Mouse (Mus musculus) left cerebral cortex, postnatal 4 days (tissue): Measurements from ENCODE around the gene Cpa1. TPM values are rescaled to one million over a fixed set of nuclear protein-coding genes. Genes with fewer than 3 reads are reported as not detected.

Experiments used
- DNase-seq: peaks from one replicate; pipeline ENCODE4 v3.0.0-alpha.2; 2022
- intact Hi-C: fragments of 180-260 bp; cut with DNase I; formaldehyde crosslinking; loops from one replicate; pipeline ENCODE4 v1.15.1; 2025
- total RNA-seq, 2 experiments: library from RNA; stranded (reverse); gene quantifications; 2 replicates each; pipeline ENCODE4 v1.2.3; 2021

Gene Cpa1
- total RNA-seq, 2 experiments from 2014 or later = not detected

DNA sequence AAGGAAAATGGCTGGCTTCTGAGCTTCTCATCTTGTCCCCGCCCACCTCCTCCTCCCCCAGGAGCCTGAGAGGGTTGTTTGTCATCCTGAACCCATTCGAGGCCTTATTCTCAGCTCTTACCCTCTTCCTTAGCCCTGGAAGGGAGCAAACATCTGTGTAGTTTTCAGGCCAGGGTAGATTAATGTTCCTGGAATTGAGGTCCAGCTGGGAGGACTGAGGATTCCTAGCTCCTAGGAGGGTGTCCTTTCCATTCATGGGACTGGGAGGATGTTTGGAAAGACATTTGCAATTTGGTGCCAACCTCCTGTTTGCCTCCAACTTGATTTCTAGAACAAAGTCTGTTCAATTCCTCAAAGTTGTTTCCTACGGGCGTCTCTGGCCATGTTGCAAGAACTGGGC, 18.4 kb upstream of the Cpa1 start:
- DNase-seq = no peak
- intact Hi-C loops = no loop called here

DNA sequence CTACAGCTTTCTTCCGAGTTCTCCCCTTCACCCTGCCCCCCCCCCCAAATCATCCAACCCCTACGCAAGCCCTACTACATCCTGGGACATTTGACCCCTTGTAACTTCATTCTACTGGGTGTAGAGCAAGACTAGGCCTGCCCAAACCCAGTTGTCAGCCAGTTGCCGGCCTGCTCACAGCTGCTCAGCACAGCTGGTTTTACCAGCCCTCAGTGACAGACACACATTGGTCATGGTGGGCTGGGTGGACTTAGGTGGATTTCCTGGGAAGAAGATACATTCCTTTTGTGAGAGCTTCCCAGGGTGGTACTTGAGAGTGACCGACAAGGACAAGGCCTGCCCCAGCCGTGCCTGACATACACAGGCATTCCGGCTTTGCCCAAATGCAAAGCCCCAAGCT, 18.0 kb upstream of the Cpa1 start:
- no peak for DNase-seq
- intact Hi-C loops = no loop called here

DNA sequence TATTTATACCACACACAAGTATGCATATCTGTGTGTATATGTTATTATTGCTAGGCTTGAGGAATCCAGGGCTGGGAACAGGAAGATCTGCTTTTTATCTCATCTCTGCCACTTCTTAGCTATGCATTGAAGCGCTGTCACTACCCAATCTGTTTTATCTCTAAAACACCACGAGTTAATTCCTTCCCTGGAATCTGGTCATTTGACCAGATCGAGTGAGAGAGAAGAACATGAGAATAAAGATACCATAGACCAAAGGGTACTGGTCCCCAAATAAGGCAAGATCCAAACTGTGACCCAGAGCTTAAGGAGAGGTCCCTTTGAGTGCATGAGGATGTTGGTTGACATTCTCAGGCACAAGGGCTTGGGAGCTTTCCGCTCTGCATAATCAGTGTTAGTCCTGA, 17.0 kb upstream of the Cpa1 start:
- intact Hi-C loops = no loop called here
- DNase-seq = no peak

DNA sequence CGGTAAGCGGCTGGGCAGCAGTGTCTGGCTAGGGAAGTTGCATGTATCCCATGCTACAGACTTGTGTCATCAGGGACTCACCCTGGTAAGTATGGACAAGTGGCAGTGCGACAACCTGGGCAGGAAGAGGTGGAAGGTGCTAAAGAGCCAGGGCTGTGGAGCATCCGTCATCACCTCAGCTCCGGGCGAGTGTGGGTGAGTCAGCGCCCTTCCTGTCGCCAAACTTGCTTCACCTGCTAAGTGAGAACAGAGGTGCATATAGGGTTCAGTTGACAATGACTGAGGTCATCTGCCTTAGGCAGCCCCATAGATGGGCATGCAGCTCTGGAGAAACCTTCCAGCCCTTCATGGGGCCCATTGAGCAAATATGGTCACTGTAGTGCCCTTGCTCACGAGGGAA, 14.3 kb upstream of the Cpa1 start:
- intact Hi-C loops = no loop called here
- DNase-seq = no peak

DNA sequence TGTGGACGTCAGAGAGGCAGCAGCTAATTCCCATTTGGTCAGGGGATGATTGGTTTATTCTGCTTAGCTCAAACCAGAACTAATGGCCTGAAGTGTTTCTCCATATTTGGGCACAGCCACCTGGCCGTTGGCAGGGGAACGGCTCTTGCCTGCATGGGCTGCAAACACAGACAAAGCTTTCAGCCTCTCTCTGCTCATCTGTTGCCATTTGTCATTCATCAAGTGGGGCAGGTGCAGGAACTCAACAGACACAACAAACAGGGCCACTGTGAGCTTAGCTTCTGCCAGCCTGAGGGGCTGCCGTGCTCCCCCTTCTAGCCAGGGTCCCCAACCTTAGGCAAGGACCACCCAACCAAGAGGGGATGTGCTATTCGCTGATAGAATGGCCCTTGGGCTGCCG, 10.9 kb upstream of the Cpa1 start:
- peak; percentile 62 for DNase-seq
- intact Hi-C loops = no loop called here

DNA sequence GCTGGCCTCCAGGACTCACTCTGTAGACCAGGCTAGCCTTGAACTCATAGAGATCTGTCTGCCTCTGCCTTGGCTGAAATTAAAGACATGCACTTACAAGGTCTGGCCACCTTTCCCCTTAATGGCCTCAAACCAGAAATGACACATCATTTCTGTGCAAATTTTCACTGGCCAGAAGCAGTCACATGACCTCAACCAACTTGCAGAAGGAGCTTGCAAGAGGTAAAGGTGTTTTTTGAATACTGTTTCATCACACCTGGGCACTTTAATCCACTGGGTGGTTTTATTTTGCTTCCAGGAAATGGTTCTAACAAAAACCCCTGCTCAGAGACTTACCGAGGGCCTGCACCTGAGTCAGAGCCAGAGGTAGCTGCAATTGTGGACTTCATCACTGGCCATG, 9.0 kb upstream of the Cpa1 start:
- intact Hi-C loops = no loop called here
- no peak for DNase-seq

DNA sequence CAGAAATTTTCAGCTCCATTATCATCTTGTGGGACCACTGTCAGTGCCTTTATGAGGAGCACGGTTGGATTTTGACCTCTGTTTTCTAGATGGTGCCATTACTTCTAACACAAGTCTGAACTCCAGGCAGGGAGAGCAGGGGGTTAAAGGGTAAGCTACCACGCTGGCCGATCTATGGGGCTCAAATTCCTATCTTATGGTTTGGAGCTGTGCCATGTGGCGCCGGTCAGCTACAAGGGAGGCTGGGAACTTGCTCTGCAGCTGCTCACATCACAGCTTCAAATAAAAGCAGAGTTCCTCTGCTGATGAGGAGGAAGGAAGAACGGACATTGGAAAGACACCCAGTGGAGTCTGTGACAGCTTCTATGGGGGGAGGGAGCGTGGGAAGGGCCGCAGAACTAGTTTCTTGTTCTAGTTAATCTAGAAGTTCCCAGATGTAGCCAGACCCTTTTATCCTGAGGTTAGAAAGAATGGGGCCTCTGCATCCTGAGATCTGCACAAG, 3.6 kb upstream of the Cpa1 start:
- intact Hi-C loops = no loop called here
- DNase-seq = no peak

DNA sequence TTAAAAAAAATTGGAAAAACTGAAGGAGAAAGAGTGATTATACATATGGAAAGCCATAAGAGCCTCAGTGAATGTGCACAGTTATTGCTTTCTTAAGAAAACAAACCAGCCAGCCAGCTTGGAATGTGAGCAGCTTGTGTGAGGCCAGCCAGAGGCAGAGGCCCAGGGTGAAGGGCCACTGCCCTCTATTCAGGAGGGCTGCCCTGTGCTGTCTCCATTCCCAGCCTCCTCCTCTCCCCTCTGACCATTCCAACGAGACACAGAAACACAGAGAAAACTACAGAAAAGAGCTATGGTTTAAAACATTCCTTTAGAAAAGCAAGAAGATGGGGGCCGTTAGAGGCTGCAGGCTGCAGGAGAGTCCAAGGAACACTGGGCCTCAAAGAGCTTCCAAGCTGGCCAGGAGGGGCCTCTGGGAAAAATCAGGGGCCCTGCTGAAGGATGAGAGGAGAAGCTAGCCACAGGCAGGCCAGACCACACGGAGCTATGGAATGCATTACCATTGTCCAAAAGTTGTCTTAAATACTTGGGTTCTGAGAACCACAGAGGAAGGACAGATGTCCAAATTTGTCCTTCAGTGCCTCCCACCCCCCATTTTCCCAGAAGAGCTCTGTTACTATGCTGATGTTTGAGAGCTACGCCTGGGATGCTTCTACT, 2.7 kb upstream of the Cpa1 start:
- intact Hi-C loops = no loop called here
- no peak for DNase-seq

DNA sequence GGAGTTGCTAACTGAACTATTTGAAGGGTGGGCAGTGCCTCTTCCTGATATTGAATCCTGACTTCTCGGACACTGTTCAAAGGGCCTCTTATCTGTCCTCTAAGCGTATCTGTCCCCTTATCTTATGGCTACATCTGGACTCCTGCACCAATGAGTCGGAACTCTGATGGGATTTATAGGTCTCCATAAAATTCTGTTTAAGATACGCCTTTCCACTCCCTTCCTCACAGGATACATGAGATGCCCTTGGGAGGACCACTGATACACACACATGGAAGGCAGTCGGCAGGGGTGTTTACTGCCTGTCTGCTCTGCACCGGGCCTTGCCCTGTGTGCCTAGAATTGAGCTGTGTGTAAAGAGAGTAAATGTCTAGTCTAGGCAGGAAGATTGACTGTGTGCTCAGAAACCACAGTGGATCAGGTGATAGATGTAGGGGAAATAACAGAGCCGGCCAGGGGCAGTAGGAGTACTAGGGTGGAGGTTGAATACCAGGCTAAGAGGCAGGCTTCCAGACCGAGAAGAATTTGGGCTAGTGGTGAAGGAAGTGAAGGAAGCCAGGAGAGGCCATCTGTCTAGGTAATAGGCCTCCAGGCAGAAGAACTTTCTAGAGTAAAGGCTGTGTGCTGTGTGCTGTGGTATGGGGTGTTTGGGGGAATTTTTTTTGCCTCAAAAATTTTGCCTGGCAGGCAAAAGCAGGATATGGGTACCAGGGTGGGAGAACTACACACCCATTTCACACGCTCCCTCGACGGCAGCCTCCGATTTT, 4.9 kb downstream of the Cpa1 start:
- no peak for DNase-seq
- intact Hi-C loops = no loop called here

DNA sequence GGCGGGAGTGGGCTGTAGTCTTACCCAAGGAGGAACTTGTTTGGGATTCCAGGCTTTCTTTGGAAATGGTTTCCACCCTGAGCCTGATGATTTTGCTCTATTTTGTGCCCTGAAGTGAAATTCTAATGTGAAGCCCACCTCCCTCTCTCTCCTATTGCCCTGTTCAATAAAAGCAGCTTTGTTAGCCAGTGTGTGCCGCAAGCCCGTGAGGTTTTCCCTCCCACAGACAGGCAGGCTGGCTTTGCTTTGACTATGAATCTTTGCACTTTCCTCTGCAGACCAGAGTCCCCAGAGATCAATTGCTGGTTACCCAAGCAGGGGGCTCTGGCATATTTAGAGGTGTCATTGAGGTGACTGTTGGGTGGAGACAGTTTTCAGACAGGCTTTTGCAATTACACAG, 5.4 kb downstream of the Cpa1 start:
- DNase-seq = no peak
- intact Hi-C loops = no loop called here

DNA sequence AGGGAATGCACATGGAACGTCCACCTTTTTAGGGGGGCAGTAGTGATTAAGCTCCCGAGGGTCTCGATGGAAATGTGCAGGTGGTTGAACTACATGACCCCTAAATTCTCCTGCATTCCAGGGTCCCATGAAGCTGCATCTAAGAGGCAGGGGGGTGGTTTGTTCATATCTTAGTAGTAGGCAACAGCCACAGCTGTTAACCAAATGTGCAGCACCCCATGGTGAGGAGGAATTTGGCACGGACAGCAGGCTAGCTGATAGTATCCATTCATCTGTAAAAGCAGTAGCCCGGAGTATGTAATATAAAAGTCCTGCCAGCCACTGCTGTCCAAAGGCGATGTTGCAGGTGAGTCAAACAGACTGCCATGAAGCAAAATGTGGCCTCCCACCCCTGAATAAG, 6.4 kb downstream of the Cpa1 start:
- intact Hi-C loops = no loop called here
- peak; percentile 26 for DNase-seq

DNA sequence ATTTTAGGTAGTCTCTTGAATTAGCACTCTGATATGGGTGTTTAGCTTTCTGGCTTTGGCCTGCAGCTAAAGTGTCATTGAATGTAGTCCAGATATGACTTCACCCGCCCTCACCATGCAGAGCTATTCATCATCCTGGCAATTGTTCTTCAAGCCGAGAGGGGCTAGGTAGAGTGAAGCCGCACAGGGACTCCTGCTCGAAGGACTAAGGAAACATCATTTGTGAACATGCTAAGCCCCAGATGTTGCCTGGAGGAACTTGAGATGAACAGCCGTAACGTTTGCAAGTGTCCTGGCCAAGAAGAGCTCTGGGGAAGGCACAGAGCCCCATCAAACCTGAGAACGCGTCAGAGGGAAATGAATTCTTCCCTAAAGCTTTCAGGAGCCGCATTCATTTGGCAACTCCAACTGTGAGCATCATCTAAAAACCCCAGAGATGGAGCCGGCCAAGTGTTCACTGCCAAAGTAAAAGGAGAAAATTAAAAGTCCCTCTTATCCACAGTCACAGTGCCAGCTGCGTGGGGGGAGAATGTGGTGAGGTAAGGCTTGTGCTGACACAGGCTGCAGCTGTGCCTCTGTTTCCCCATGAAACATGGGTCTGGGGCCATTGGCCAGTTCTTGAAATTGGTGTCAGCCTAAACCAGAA, 10.8 kb downstream of the Cpa1 start:
- intact Hi-C loops = no loop called here
- peak; percentile 31 for DNase-seq

DNA sequence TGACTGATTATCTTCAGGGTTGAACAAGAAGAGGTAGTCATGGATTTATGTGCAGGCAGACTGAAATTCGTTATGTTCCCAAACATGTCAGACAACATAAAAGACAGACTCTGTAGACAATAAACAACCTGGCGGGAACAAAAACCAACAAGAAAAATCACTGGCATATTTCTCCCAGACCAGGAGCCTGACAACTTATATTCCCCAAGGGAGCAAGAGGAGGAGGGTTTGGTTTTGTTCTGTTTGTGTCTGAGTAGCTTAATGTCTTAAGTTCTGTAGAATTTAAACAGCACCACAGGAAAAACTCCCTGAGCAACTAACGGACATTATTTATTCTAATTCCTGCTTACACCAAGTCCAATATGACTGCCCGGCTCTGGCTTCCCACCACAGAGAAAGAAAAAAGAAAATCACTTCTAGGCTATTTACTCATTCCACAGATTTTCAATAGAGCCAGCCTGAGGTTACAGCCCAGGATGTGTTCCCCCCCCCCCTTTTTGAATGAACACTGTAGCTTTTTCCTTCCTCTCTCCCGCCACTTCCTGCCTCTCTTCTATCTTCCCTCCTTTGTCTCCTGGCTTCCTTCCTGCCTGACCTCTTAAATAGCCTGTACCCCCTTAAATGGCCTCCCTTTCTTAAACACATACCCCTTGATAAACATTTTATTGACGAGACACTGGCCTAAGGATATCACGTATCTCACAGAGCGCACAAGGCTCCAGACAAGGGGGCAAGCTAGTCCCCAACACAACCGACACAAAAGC, 13.6 kb downstream of the Cpa1 start:
- intact Hi-C loops = no loop called here
- DNase-seq = no peak

DNA sequence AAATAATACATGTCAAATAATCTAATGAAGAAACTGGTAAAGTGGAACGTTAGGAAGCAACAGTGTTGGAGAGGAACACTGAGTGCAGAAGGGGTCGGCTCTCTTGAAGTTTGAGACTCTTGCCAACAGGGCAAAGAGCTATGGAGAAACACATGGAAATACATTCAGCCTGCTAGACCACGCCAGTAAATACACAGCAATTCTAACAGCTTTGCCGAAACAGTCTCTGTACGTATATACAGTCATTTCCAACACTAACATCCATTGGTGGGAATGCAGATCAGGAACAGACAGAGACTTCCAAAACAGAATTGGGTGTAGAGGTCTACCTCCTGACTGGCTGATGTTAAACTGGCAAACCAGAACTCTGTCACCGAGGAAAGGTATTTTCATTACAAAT, 14.5 kb downstream of the Cpa1 start:
- intact Hi-C loops = no loop called here
- no peak for DNase-seq

DNA sequence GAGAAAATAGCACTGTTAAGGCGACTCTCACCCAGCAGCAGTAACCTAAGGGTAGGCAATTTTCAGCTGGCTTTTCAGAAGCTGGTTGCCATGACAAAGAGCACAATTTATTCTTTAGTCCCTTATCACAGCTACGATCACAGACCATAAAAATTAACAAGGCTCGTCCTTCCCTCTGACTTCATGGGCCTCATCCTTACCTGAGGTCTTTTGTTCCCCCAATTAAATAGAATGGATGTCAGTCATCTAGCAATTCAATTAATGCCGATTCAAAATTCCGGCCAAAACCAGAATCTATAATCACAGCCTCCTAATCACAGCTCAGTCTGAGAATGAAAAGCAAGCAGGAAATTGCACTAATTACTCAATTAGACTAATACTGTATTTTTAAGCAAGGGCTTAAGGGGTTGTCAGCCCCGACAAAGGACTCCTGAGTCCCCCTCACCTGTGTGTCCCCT, 15.4 kb downstream of the Cpa1 start:
- intact Hi-C loops = no loop called here
- no peak for DNase-seq

DNA sequence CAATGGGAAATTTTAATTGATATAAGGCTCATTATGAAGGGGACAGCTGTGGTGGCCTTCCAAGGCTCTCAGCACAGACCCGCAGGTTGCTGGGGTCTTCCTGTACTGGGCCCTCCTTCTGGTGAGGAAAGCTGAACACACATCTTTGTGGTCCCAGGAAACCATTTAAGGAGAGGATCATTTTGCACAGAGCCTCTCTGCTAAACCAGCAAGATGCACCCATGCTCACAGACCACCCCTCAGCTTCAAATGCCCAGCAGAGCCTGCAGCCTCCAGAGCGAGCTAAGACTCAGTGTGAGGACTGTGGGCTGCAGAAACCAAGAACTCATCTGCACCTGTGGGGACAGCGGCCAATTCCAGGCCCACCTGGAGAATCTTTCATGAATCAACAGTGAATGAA, 15.9 kb downstream of the Cpa1 start:
- intact Hi-C loops = no loop called here
- DNase-seq = no peak

DNA sequence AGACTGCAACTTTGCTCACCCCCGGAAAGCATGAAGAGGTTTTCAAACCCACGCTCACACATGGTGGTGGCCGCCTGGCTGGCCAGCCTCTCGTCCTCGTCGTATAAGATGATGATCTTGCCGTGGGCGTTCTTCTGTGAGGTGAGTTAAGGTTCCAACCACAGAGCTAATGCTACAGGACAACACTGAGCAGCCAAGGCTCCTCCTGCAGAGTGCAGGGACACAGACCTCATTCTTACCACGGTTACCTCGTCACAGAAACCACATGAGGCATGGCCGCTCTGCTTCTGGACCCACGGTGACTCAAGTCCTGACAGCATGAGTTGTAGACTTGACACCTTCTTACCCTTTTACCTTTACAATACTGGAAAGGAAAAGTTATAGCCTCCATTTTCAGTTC, 18.3 kb downstream of the Cpa1 start:
- intact Hi-C loops = no loop called here
- DNase-seq = no peak

DNA sequence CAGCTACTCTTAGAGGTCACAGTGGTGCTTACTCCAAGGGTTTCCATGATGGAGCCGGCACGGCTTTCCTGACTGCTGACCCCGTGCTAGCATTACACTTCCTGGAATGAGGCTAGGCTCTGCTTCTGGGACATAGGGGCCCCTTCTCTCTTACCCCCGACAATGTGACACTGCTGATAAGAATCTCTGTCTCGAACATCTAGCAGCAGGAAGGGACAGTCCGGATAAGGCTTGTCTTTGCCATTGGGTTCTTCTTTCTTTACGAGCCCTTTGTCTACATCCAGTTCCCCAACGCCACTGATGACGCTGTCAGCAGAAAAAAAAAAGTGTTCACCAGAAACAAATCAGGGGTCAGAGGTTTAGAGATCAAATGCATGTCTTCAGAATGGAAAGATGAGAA, 19.6 kb downstream of the Cpa1 start:
- intact Hi-C loops = no loop called here
- no peak for DNase-seq

DNA sequence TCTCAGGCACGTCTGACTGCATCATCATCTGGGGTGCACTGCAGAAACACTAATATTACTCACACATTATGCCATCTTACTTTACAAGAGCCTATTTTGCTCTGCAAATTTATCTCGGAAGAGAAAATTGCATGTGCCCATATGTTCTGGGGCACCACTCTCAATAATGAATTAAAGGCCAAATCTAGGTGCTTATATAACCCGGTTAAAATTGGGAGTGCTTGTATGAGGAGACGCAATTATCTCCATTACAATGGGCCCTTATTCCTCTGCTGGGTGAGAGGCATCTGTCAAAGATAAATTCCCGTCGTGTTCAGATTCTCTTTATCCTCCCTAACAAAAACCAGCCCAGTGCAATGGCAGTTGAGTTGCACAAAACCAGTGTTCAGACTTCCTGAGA, 25.8 kb downstream of the Cpa1 start:
- DNase-seq = no peak
- intact Hi-C loops = no loop called here

DNA sequence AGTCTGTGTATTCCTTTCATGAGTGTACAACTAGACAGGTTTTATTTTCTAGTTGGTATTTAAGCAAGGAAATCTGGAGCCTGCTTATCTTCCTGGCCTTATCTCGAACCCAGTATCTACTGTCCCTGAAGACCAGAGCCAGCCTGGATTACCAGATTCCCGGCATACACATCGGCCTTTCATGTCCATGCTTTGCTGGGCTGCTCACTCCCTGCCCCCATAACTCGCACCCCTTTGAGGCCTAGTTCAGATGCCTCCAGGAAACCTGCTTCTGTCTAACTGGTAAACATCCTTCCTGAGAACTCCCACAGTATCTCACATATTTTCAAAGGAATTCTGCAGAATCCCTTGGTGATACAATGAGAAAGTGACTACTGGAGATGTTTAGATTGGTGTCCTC, 26.3 kb downstream of the Cpa1 start:
- DNase-seq = no peak
- intact Hi-C loops = no loop called here

DNA sequence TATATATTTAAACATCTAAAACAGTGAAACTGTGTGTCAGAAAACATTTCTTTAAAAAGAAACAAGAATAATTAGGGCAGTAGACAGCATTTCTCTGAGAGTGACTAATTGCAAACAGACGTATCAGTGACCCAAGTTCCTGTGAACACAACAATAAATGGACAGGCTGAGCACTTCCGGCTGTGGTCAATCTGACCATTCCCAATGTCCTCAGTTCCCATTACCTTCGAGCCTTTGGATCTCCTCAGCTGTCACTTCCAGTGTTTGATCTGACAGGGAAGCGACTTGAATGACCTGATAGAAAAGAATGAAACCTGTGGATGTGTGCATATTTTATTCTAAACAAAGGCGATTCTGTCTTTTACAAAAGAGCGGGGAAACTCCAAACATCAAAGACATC, 27.0 kb downstream of the Cpa1 start:
- no peak for DNase-seq
- intact Hi-C loops = no loop called here
